Mouse (Mus musculus): Measurements from ENCODE around the gene Kif6. TPM values are rescaled to one million over a fixed set of nuclear protein-coding genes. Genes with fewer than 3 reads are reported as not detected.

Kif6 gene
- polyA plus RNA-seq, 1 experiment from 2014 or later, result 5.2 TPM

DNA sequence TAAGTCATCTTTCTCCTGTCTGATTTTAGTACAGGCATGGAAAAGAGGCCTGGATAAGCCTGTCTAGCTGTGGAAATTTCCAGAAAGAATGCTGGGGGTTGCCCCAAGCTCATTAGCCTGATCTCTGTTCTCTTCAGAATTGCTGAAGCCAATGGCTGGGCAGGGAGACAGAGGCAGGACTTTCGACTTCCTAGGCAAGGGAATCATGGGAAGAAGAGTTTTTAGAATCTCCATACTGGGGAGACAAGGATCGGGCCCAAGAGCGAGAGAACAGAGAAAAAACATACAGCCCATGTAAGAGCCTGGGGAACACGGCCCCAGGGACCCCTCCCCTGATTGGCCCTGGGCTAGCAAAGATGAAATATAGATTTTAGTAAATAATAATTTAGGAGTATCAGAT is 164.1 kb downstream of the Kif6 start:
- no peak overlapping the region for H3K4me3 ChIP-seq (ENCODE audit: low read length)
- no peak for ATAC-seq (ENCODE audit: low read depth)

DNA sequence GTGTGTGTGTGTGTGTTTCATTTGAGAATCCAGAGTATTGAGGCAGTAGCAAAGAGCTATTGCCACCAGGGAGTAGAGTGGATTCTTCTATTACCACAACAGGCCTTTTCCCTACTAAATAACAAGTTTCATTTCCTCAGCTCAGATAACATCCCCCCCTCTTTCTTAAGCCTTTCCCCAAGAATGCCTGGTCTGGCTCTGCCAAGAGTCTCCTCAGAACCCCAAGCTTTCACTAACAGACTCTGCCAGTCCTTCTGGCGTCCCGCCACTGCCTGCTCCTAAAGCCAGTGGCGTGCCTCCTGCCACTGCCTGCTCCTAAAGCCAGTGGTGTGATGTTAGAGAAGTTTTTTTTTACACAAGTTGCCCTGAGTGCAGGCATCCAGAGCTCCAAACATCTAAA is 164.6 kb downstream of the Kif6 start:
- no peaks in the 10 kb centered on the region for H3K27me3 ChIP-seq (ENCODE audit: control insufficient read depth, insufficient read depth, low read depth, low read length)
- no peak for ATAC-seq (ENCODE audit: low read depth)
- H3K9ac ChIP-seq (ENCODE audit: low read length), result no peak overlapping the region
- H3K4me2 ChIP-seq (ENCODE audit: low read depth, low read length), result no peak overlapping the region
- H3K27ac ChIP-seq (ENCODE audit: low read length), result no peak overlapping the region
- H3K9me3 ChIP-seq (ENCODE audit: control insufficient read depth, low read length), result no peaks in the 10 kb centered on the region
- 67% methylated on average over 3 of the region's 3 CpGs for WGBS
- H3K36me3 ChIP-seq (ENCODE audit: control insufficient read depth, insufficient read depth, low read length), result no peaks in the 10 kb centered on the region
- H3K4me3 ChIP-seq (ENCODE audit: low read length), result no peak overlapping the region
- no peaks in the 10 kb centered on the region; the same call in 1 of the 2 replicates for H3K4me1 ChIP-seq (replicated peaks; ENCODE audit: control insufficient read depth, insufficient read depth, low read length)

More for the DNA sequence above, 164.1 kb downstream of the Kif6 start:
- no peaks in the 10 kb centered on the region; the same call in 1 of the 2 replicates for H3K4me1 ChIP-seq (replicated peaks; ENCODE audit: control insufficient read depth, insufficient read depth, low read length)
- H3K9ac ChIP-seq (ENCODE audit: low read length), result no peak overlapping the region
- H3K27ac ChIP-seq (ENCODE audit: low read length), result no peak overlapping the region
- H3K4me2 ChIP-seq (ENCODE audit: low read depth, low read length), result no peak overlapping the region
- no peaks in the 10 kb centered on the region for H3K36me3 ChIP-seq (ENCODE audit: control insufficient read depth, insufficient read depth, low read length)
- no peaks in the 10 kb centered on the region for H3K27me3 ChIP-seq (ENCODE audit: control insufficient read depth, insufficient read depth, low read depth, low read length)
- 83% methylated on average over 4 of the region's 4 CpGs for WGBS
- no peaks in the 10 kb centered on the region for H3K9me3 ChIP-seq (ENCODE audit: control insufficient read depth, low read length)

DNA sequence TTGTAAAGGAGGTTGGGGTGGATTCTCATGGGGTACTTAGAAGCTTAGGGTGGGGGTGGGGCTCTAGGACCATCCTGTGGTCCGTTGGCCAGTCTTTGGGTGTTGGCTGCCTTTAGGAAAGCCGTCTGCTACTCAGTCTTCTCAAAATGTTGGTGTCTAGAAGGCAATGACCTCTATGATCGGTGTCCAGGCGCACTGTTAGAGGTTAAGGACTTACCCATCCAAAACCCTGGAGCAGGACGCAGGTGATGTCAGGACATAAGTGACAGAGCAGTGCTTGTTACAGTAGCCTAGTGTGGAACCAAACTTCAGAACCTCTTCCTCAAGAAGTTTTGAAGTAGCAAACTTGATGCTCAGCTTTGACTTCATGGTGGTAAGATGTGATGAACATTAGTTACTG is 170.9 kb downstream of the Kif6 start:
- H3K9me3 ChIP-seq (ENCODE audit: control insufficient read depth, low read length), result no peaks in the 10 kb centered on the region
- 78% methylated on average over 5 of the region's 5 CpGs for WGBS
- no peaks in the 10 kb centered on the region for H3K27me3 ChIP-seq (ENCODE audit: control insufficient read depth, insufficient read depth, low read depth, low read length)
- no peak overlapping the region for H3K27ac ChIP-seq (ENCODE audit: low read length)
- H3K4me1 ChIP-seq (replicated peaks; ENCODE audit: control insufficient read depth, insufficient read depth, low read length), result no peaks in the 10 kb centered on the region
- no peak overlapping the region for H3K4me2 ChIP-seq (ENCODE audit: low read depth, low read length)
- no peak for ATAC-seq (ENCODE audit: low read depth)
- no peaks in the 10 kb centered on the region for H3K36me3 ChIP-seq (ENCODE audit: control insufficient read depth, insufficient read depth, low read length)
- H3K9ac ChIP-seq (ENCODE audit: low read length), result no peak overlapping the region
- H3K4me3 ChIP-seq (ENCODE audit: low read length), result no peak overlapping the region

DNA sequence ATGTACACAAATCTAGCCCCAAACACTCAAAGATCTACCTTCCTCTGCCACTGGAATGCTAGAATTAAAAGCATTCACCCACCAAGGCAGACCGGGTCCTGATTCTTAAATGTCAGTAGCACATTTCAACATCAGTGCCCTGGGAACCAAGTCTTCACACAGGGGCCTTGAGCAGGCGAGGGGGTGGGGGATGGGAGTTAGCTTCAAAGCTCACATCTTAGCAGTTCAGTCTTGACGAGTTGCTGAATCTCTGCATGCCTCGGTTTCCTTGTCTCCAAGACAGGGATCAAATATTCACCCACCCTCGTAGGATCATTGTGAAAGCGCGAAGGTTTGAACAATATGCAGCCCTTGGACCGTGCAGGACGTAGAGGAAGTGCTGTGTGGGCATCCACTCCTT is 172.4 kb downstream of the Kif6 start:
- no peak for ATAC-seq (ENCODE audit: low read depth)
- Histone ChIP-seq H3K36me3 (ENCODE audit: control insufficient read depth, insufficient read depth, low read length) (no peaks in the 10 kb centered on the region), H3K27me3 (ENCODE audit: control insufficient read depth, insufficient read depth, low read depth, low read length) (no peaks in the 10 kb centered on the region), H3K4me3 (ENCODE audit: low read length) (no peak overlapping the region), H3K4me1 (replicated peaks; ENCODE audit: control insufficient read depth, insufficient read depth, low read length) (no peaks in the 10 kb centered on the region), H3K4me2 (ENCODE audit: low read depth, low read length) (no peak overlapping the region), H3K27ac (ENCODE audit: low read length) (no peak overlapping the region), H3K9ac (ENCODE audit: low read length) (no peak overlapping the region), H3K9me3 (ENCODE audit: control insufficient read depth, low read length) (no peaks in the 10 kb centered on the region)
- WGBS, result 58% methylated on average over 9 of the region's 9 CpGs

DNA sequence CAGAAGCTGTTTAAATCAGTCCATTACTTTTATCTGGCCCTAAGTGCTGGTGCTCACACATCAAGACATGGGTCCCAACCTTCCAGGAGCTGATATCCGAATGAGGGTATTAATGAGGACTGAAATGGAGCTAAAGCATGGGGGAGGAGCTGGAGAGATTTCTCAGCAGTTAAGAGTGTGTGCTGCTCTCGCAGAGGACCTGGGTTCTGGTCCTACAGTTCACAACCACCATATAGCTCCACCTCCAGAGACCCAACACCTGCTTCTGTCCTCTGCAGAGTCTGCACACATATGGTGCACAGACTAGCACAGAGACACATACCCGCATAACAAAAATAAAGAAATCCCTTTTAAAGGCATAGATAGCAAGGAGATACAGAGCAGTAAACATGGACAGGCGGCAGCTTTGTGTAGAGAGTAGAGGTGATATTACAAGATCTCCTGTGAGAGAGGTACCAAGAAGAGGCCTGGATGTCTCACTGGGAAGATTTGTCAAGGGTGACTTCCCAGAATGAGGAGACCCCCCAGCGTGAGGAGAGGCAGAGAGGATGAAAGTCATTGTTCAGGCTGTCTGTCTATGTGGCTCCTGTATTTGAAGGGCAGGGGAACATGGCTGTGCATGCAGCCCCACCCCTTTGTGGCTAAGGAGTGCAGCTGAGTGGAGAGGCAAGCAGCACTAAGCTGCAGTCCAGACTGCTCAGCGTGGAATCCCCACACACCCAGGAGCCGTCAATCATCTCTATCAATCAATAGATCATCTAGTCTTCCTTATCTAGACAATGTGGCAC is 173.4 kb downstream of the Kif6 start:
- Histone ChIP-seq H3K4me1 (replicated peaks; ENCODE audit: control insufficient read depth, insufficient read depth, low read length) (no peaks in the 10 kb centered on the region), H3K9me3 (ENCODE audit: control insufficient read depth, low read length) (no peaks in the 10 kb centered on the region; the same call in 1 of the 2 replicates), H3K27me3 (ENCODE audit: control insufficient read depth, insufficient read depth, low read depth, low read length) (no peaks in the 10 kb centered on the region), H3K9ac (ENCODE audit: low read length) (no peak overlapping the region), H3K4me2 (ENCODE audit: low read depth, low read length) (no peak overlapping the region), H3K36me3 (ENCODE audit: control insufficient read depth, insufficient read depth, low read length) (no peaks in the 10 kb centered on the region), H3K27ac (ENCODE audit: low read length) (no peak overlapping the region), H3K4me3 (ENCODE audit: low read length) (no peak overlapping the region)
- WGBS, result 61% methylated on average over 7 of the region's 7 CpGs
- no peak for ATAC-seq (ENCODE audit: low read depth)

DNA sequence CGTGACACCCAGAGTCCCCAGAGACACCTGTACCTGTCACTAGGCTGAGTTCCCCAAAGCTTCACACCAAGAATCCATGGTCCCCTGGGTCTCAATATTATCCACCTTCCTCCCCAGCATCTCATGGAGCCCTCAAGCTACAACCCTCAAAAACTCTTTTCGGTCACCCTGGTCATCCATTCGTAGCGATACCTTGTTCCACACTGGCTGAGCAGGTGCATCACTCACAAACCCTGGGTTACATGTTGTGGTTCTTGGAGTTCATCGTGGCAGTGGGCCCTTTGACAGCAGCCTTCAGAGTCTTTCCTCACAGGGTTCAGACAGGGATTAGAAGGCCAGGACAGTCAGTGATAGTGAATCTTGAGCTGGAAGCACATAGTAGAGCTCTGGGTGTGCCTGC is 176.6 kb downstream of the Kif6 start:
- 93% methylated on average over 5 of the region's 5 CpGs for WGBS
- peaks cover 5% of the 10 kb centered on the region for H3K9me3 ChIP-seq (ENCODE audit: control insufficient read depth, low read length)
- no peak overlapping the region for H3K4me2 ChIP-seq (ENCODE audit: low read depth, low read length)
- no peak for ATAC-seq (ENCODE audit: low read depth)
- H3K4me1 ChIP-seq (replicated peaks; ENCODE audit: control insufficient read depth, insufficient read depth, low read length), result no peaks in the 10 kb centered on the region
- no peaks in the 10 kb centered on the region for H3K27me3 ChIP-seq (ENCODE audit: control insufficient read depth, insufficient read depth, low read depth, low read length)
- no peak overlapping the region for H3K27ac ChIP-seq (ENCODE audit: low read length)
- no peak overlapping the region for H3K9ac ChIP-seq (ENCODE audit: low read length)
- no peak overlapping the region for H3K4me3 ChIP-seq (ENCODE audit: low read length)
- H3K36me3 ChIP-seq (ENCODE audit: control insufficient read depth, insufficient read depth, low read length), result no peaks in the 10 kb centered on the region

DNA sequence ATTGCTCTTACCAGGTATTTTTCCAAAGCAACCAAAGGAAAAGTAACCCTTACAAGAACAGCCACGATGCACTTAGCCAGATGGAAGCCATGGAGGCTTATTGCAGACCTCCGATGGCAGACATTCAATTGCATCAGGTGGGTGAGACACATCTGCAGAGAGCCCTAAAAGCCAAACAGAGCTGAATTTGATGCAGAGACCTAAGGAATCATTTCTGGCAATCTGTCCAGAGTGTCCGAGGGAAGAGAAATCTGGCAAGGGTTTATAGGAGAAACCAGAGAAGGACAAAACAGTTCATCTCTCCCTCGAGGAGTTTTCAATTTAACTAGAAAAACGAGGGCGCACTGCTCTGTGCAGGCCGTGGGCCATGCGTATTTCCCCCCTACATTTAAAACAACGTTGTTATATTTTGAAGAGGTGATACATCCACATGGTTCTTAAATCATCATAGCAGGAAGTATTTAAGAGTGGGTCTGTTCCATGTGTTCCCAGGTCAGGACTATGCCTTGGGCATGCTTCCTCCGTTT is 177.3 kb downstream of the Kif6 start:
- 70% methylated on average over 10 of the region's 10 CpGs for WGBS
- Histone ChIP-seq H3K36me3 (ENCODE audit: control insufficient read depth, insufficient read depth, low read length) (no peaks in the 10 kb centered on the region), H3K9ac (ENCODE audit: low read length) (no peak overlapping the region), H3K9me3 (ENCODE audit: control insufficient read depth, low read length) (peaks cover 5% of the 10 kb centered on the region), H3K4me2 (ENCODE audit: low read depth, low read length) (no peak overlapping the region), H3K27ac (ENCODE audit: low read length) (no peak overlapping the region), H3K4me1 (replicated peaks; ENCODE audit: control insufficient read depth, insufficient read depth, low read length) (no peaks in the 10 kb centered on the region), H3K4me3 (ENCODE audit: low read length) (no peak overlapping the region), H3K27me3 (ENCODE audit: control insufficient read depth, insufficient read depth, low read depth, low read length) (no peaks in the 10 kb centered on the region)
- ATAC-seq (ENCODE audit: low read depth), result no peak

DNA sequence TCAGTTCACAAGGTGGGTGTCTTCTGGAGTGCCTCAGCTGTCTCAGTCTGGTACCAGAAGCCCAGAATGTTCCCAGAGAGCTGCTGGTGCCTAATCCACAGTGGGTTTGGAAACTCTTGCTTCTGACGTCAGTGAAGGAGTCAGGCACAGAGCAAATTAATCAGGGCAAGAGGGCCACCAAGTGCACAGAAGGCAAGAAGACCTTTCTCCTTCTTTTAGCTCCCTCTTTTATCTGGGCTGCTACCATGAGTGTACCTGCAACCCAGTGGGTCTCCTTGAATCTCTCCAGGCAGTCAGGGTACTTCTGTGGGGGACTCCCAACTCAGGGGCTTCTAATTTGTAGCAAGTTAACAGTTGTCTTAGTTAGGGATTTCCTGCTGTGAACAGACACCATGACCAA is 178.0 kb downstream of the Kif6 start:
- ATAC-seq (ENCODE audit: low read depth), result no peak
- no peak overlapping the region for H3K4me3 ChIP-seq (ENCODE audit: low read length)
- no peaks in the 10 kb centered on the region for H3K36me3 ChIP-seq (ENCODE audit: control insufficient read depth, insufficient read depth, low read length)
- no peak overlapping the region for H3K4me2 ChIP-seq (ENCODE audit: low read depth, low read length)
- no peaks in the 10 kb centered on the region for H3K4me1 ChIP-seq (replicated peaks; ENCODE audit: control insufficient read depth, insufficient read depth, low read length)
- no peak overlapping the region for H3K9ac ChIP-seq (ENCODE audit: low read length)
- no peak overlapping the region for H3K27ac ChIP-seq (ENCODE audit: low read length)
- 84% methylated on average over 1 of the region's 1 CpGs for WGBS
- no peaks in the 10 kb centered on the region for H3K27me3 ChIP-seq (ENCODE audit: control insufficient read depth, insufficient read depth, low read depth, low read length)
- peaks cover 5% of the 10 kb centered on the region for H3K9me3 ChIP-seq (ENCODE audit: control insufficient read depth, low read length)

DNA sequence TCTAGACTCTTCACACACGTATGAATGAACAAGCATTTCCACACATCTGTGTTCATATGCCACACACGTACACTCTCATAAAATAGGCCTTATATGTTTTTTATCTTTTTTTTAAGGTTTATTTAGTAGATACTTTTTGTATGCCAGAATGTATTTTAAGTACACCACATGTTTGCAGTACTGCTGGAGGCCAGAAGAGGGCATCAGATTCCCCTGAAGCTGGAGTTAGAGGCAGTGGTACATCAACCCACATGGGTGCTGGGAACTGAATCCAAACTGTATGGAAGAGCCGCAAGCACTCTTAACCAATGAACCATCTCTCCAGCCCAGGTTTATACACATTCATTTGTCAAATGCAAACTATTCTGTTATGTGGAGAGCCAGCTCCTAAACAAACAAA is 179.0 kb downstream of the Kif6 start:
- Histone ChIP-seq H3K27me3 (ENCODE audit: control insufficient read depth, insufficient read depth, low read depth, low read length) (no peaks in the 10 kb centered on the region), H3K36me3 (ENCODE audit: control insufficient read depth, insufficient read depth, low read length) (no peaks in the 10 kb centered on the region), H3K27ac (ENCODE audit: low read length) (no peak overlapping the region), H3K4me3 (ENCODE audit: low read length) (no peak overlapping the region), H3K4me1 (replicated peaks; ENCODE audit: control insufficient read depth, insufficient read depth, low read length) (no peaks in the 10 kb centered on the region), H3K9ac (ENCODE audit: low read length) (no peak overlapping the region), H3K4me2 (ENCODE audit: low read depth, low read length) (no peak overlapping the region), H3K9me3 (ENCODE audit: control insufficient read depth, low read length) (peaks cover 5% of the 10 kb centered on the region)
- WGBS, result 92% methylated on average over 3 of the region's 3 CpGs
- ATAC-seq (ENCODE audit: low read depth), result no peak
